Mouse (Mus musculus): ENCODE data around the gene Rcn3. TPM values are rescaled to one million over a fixed set of nuclear protein-coding genes. Genes with fewer than 3 reads are reported as not detected.
A peak's percentile ranks its signal among the peaks of the same experiment; 100 is the strongest.

Gene Rcn3
- polyA plus RNA-seq, 1 experiment from 2014 or later: 163 TPM

DNA sequence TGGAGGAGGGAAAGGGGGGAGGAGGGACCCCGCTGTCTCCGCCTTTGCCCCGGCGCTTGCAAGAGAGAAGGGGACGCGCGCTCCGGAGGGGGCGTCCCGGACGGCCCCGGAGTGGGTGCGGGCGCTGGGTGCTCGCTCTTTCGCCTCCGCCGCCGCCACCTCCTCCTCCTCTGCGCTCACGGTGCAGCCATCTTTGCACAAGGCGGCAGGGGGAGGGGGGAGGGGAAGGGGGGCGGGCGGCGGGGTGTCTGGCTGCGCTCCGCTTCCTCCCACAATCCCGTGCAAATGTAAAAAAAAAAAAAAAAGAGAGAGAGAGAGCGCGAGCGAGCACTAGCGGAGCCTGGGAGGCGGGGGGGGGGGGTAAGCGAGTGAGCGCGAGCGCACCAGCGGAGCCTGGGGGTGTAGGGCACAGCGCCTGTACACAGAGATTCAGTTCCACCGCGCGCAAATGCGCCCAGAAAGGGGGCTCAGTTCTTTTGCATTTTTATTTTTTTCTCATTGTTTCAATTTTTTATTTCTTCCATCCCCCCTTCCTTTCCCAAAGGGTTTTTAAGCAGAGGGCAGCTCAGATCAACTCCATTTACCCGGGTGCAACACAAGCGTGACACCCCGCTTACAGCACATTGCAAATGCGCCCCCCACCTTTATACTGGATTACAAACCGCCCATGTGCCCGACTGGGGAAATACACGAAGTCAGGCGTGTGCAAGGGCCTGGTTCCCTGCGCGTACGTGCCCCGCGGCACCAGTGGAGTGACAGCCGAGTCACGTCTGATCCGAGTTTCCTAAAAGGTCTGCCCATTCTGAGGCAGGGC, 38.7 kb downstream of the Rcn3 start:
- ATAC-seq (replicated peaks; ENCODE audit: low FRiP score) (peak; percentile 50), DNase-seq (ENCODE audit: low spot score) (peak; percentile 85)
- WGBS: 0% methylated on average over 34 of the region's 59 CpGs
- H3K4me3 ChIP-seq (ENCODE audit: low read depth, low read length): peak overlapping the region; percentile 72
- peak overlapping the region; percentile 99 for H3K27ac ChIP-seq (ENCODE audit: low read depth, low read length)
- H3K36me3 ChIP-seq (ENCODE audit: control insufficient read depth, insufficient read depth, low read length): peaks cover 20% of the 10 kb centered on the region
- H3K9me3 ChIP-seq (ENCODE audit: control insufficient read depth, low read length): no peaks in the 10 kb centered on the region
- peak overlapping the region; percentile 100 for H3K4me2 ChIP-seq
- H3K9ac ChIP-seq (ENCODE audit: low read depth, low read length): peak overlapping the region; percentile 91
- no peaks in the 10 kb centered on the region for H3K27me3 ChIP-seq (replicated peaks; ENCODE audit: control insufficient read depth, insufficient read depth, low read length)
- peaks cover 15% of the 10 kb centered on the region for H3K4me1 ChIP-seq (replicated peaks; ENCODE audit: control insufficient read depth, insufficient read depth, low read length)

DNA sequence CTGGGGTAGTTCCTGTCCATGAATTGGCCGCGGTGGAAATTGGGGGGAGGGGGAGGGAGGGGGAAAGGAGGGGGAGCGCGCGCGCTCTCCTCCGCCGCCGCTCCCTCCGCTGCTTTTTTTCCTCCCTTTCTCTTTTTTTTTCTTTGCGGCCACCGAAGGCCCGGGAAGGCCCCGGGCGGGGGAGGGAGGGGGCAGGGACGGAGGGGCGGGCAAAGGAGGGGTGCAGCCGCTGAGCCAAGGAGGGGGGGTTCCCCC, 39.2 kb downstream of the Rcn3 start, which contains the start of gene Prr12:
TSS of gene Prr12 (minus strand) at position 20 of the 255 bp plus-strand sequence.
- Histone ChIP-seq H3K9me3 (ENCODE audit: control insufficient read depth, low read length) (no peaks in the 10 kb centered on the region), H3K4me3 (ENCODE audit: low read depth, low read length) (peak within 1 kb of the TSS; percentile 72), H3K27ac (ENCODE audit: low read depth, low read length) (peak within 1 kb of the TSS; percentile 99), H3K27me3 (replicated peaks; ENCODE audit: control insufficient read depth, insufficient read depth, low read length) (no peaks in the 10 kb centered on the region), H3K36me3 (ENCODE audit: control insufficient read depth, insufficient read depth, low read length) (peaks cover 26% of the 10 kb centered on the region), H3K4me1 (replicated peaks; ENCODE audit: control insufficient read depth, insufficient read depth, low read length) (peaks cover 15% of the 10 kb centered on the region), H3K4me2 (peak within 1 kb of the TSS; percentile 100), H3K9ac (ENCODE audit: low read depth, low read length) (peak within 1 kb of the TSS; percentile 91)
- DNase-seq (ENCODE audit: low spot score): no peak
- ATAC-seq (replicated peaks; ENCODE audit: low FRiP score): no peak
- WGBS: 0% methylated on average over 14 of the region's 18 CpGs

DNA sequence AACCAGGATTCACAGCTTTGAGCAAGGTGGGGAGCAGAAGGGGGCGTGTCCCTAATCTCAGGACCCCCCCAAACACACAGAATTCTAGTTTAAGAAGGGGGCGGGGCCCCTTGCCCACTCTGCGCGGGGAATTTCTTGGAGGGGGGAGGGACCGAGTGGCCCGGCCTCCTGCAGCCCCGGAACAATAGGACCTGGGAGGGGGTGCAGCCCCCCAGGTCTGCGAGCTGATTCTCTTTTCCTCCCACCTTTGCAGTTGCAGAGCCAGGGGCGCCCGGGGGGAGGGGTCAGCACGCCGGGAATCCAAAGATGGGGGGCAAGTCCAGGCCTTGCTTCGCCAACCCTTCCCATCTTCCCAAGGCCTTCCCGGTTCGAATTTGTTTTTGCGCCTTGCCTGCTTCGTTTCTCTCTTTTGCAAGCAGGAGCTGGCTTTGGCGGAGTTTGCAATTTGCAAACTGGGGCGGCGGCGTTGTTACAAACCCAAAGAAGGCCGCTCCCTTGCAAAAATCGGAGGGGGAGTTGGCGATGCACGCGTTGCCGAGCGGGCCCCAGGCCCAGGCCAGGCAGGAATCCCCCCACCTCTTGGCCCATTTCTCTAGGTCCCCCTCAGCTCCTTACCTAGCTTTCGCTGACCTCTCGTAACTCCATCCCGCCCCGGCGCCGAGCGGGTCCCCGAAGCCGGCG, 39.7 kb downstream of the Rcn3 start:
- H3K9me3 ChIP-seq (ENCODE audit: control insufficient read depth, low read length): no peaks in the 10 kb centered on the region
- no peaks in the 10 kb centered on the region for H3K27me3 ChIP-seq (replicated peaks; ENCODE audit: control insufficient read depth, insufficient read depth, low read length)
- H3K4me2 ChIP-seq: peak overlapping the region; percentile 100
- H3K36me3 ChIP-seq (ENCODE audit: control insufficient read depth, insufficient read depth, low read length): peaks cover 30% of the 10 kb centered on the region
- DNase-seq (ENCODE audit: low spot score) (peak; percentile 68), ATAC-seq (replicated peaks; ENCODE audit: low FRiP score) (no peak)
- H3K4me1 ChIP-seq (replicated peaks; ENCODE audit: control insufficient read depth, insufficient read depth, low read length): peaks cover 15% of the 10 kb centered on the region
- peak overlapping the region; percentile 72 for H3K4me3 ChIP-seq (ENCODE audit: low read depth, low read length)
- H3K9ac ChIP-seq (ENCODE audit: low read depth, low read length): peak overlapping the region; percentile 91
- H3K27ac ChIP-seq (ENCODE audit: low read depth, low read length): peak overlapping the region; percentile 99
- WGBS: under 1% methylated on average over 38 of the region's 38 CpGs

DNA sequence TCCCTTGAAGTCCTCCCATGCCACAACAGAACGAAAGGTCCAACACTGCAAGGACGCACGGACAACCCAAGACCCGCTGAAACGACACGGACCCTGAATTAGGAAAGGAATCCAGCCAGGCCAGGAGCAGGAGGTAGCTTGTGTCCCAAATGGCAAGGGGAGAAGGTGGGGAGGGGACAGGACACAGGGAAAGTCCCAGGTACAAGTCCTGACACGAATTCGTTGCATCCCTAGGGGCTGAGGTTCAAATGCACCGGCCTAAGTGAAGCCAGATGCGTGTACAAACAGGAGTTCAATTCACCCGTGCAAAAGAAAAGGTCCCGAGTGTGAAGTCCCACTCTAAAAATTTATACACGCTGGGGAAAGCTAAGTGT, 40.4 kb downstream of the Rcn3 start:
- H3K27ac ChIP-seq (ENCODE audit: low read depth, low read length): peak overlapping the region; percentile 99
- H3K9me3 ChIP-seq (ENCODE audit: control insufficient read depth, low read length): no peaks in the 10 kb centered on the region
- DNase-seq (ENCODE audit: low spot score) (no peak), ATAC-seq (replicated peaks; ENCODE audit: low FRiP score) (no peak)
- peaks cover 38% of the 10 kb centered on the region for H3K36me3 ChIP-seq (ENCODE audit: control insufficient read depth, insufficient read depth, low read length)
- H3K4me2 ChIP-seq: peak overlapping the region; percentile 100
- H3K27me3 ChIP-seq (replicated peaks; ENCODE audit: control insufficient read depth, insufficient read depth, low read length): no peaks in the 10 kb centered on the region
- peaks cover 15% of the 10 kb centered on the region for H3K4me1 ChIP-seq (replicated peaks; ENCODE audit: control insufficient read depth, insufficient read depth, low read length)
- H3K4me3 ChIP-seq (ENCODE audit: low read depth, low read length): peak overlapping the region; percentile 72
- WGBS: 6% methylated on average over 13 of the region's 13 CpGs
- H3K9ac ChIP-seq (ENCODE audit: low read depth, low read length): peak overlapping the region; percentile 91

DNA sequence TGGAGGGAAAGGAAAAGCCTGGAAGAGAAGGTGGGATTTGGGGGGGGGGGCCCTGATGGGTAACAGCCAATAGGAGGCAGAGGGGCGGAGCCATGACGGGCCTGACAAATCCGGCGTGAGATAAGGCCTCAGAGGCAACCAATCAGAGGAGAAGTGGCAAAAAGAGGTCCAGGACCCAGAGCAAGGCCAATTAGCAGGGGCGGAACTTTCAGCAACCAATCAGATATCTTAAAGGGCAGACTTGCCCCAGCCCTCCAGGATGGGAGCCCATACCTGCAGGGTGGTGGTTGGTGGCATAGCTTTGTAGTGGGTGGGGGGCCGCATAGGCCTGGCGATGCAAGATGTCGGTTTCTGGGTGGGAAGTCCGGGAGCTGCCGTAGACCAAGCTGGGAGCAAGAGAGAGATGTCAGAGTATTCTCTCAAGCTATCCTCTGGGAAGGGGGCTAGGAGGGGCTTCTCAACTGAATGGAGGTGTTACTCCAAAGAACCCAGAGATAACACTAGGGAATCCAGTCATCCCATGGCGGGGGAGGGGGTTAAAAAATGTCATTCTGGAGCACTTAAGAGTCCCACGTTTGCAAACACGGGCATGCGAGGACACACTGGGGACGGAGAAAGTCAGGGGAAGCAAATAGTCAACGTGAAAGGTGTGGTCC, 40.9 kb downstream of the Rcn3 start:
- Histone ChIP-seq H3K4me2 (peak overlapping the region; percentile 100), H3K36me3 (ENCODE audit: control insufficient read depth, insufficient read depth, low read length) (peaks cover 42% of the 10 kb centered on the region), H3K27me3 (replicated peaks; ENCODE audit: control insufficient read depth, insufficient read depth, low read length) (no peaks in the 10 kb centered on the region), H3K9me3 (ENCODE audit: control insufficient read depth, low read length) (no peaks in the 10 kb centered on the region), H3K27ac (ENCODE audit: low read depth, low read length) (peak overlapping the region; percentile 99; the same call in 1 of the 2 replicates), H3K4me1 (replicated peaks; ENCODE audit: control insufficient read depth, insufficient read depth, low read length) (peaks cover 15% of the 10 kb centered on the region), H3K4me3 (ENCODE audit: low read depth, low read length) (peak overlapping the region; percentile 72), H3K9ac (ENCODE audit: low read depth, low read length) (peak overlapping the region; percentile 91; the same call in 1 of the 2 replicates)
- ATAC-seq (replicated peaks; ENCODE audit: low FRiP score): peak; percentile 21
- WGBS: 12% methylated on average over 16 of the region's 16 CpGs
- peak; percentile 62 for DNase-seq (ENCODE audit: low spot score)

DNA sequence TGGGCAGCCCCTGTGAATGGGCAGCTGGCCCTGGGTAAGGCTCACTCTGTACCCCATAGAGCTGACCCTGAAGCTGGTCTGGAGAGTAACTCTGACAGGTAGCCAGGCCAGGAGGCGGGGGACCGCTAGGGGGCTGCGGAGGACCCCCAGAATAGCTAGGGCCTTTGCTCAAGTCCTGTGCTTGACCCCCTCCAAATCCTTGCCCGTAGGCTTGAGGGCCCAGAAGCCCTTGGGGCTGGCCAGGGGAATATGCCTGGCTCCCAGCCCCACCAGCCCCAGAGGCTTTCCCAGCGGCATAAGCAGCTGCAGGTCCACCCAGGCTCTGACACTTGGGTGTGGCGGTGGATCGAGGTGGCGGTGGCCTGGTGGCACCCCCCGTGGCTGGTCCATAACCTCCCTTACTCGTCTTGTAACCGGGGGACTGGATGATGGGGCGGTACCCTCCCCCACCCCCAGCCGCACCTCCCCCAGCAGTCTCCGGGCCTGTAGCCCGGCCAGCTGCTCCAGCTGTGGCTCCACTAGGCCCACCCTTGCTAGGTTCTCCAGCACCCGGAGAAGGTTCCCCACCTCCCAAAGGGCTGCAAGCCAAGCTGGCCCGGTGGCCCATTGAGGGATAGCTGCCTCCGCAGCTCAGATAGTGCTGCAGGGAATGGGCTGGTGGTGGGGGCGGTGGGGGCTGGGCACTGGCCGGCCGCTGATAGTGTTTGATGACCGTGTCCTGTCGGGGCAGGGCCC, 42.9 kb downstream of the Rcn3 start:
- no peak overlapping the region for H3K27ac ChIP-seq (ENCODE audit: low read depth, low read length)
- H3K36me3 ChIP-seq (ENCODE audit: control insufficient read depth, insufficient read depth, low read length): peaks cover 59% of the 10 kb centered on the region
- H3K4me2 ChIP-seq: no peak overlapping the region
- DNase-seq (ENCODE audit: low spot score) (no peak), ATAC-seq (replicated peaks; ENCODE audit: low FRiP score) (no peak)
- H3K9me3 ChIP-seq (ENCODE audit: control insufficient read depth, low read length): no peaks in the 10 kb centered on the region
- 94% methylated on average over 23 of the region's 23 CpGs for WGBS
- no peak overlapping the region for H3K4me3 ChIP-seq (ENCODE audit: low read depth, low read length)
- H3K4me1 ChIP-seq (replicated peaks; ENCODE audit: control insufficient read depth, insufficient read depth, low read length): peaks cover 15% of the 10 kb centered on the region
- no peak overlapping the region for H3K9ac ChIP-seq (ENCODE audit: low read depth, low read length)
- no peaks in the 10 kb centered on the region for H3K27me3 ChIP-seq (replicated peaks; ENCODE audit: control insufficient read depth, insufficient read depth, low read length)

DNA sequence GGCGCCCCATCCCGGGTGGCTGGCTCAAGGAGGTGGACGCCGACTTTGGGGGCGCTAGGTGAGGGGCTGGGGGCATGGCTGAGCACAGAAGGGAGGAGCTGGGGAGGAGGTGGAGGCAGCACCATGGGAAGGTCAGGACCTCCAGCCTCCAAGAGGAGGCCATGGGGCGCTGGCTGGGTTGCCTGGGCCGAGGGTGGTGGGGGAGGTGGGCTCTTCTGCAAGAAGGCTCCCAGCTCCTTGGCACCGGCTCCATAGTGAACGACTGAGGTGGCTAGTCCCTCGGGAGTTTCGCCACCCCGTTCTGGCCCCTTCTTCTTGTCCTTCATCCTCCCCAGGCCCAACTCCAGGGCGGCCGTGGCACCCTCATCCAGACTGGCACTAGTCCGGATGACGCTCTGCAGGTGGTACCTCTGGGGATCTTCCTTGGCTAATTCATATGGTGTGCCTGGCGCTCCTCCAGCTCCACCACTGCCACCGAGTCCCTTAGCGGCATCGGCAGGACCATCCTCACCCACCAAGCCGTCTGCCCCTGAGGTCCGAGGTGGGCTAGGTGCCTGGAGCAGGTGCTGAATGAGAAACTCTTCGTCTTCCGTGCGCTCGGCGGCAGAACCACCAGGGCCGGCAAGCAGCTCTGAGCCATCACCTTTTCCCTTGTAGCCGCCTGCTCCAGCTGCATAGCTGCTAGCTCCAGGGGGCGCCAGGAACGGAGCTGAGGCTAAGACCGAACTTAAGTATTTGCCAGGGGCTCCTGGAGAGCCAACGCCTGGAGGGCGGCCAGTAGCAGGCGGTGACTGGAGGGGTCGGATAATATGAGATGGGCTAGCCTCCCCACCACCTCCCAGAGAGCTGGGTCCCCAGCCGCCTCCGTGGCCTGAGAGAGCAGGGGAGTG, 43.8 kb downstream of the Rcn3 start:
- H3K36me3 ChIP-seq (ENCODE audit: control insufficient read depth, insufficient read depth, low read length): peaks cover 67% of the 10 kb centered on the region
- DNase-seq (ENCODE audit: low spot score) (no peak), ATAC-seq (replicated peaks; ENCODE audit: low FRiP score) (no peak)
- H3K9me3 ChIP-seq (ENCODE audit: control insufficient read depth, low read length): no peaks in the 10 kb centered on the region
- H3K9ac ChIP-seq (ENCODE audit: low read depth, low read length): no peak overlapping the region
- peaks cover 12% of the 10 kb centered on the region for H3K4me1 ChIP-seq (replicated peaks; ENCODE audit: control insufficient read depth, insufficient read depth, low read length)
- H3K27ac ChIP-seq (ENCODE audit: low read depth, low read length): no peak overlapping the region
- WGBS: 93% methylated on average over 38 of the region's 38 CpGs
- H3K4me3 ChIP-seq (ENCODE audit: low read depth, low read length): no peak overlapping the region
- no peaks in the 10 kb centered on the region for H3K27me3 ChIP-seq (replicated peaks; ENCODE audit: control insufficient read depth, insufficient read depth, low read length)
- H3K4me2 ChIP-seq: no peak overlapping the region

All from liver, embryonic 11.5 days (tissue).